Mouse (Mus musculus) hindbrain, embryonic 12.5 days (tissue): Measurements from ENCODE around the gene Cacna1a. TPM values are rescaled to one million over a fixed set of nuclear protein-coding genes. Genes with fewer than 3 reads are reported as not detected.

Source experiments
- ATAC-seq: fragments of 200-750 bp; cut with Nextera tagmentation; 2 replicates; pipeline ENCODE4 v1.8.0; 2017; ENCODE audit warnings: moderate TSS enrichment; ENCODE audit not compliant: low FRiP score
- H3K27ac ChIP-seq: fragments of 300-500 bp; sonication (generic); 2 replicates; pipeline ENCODE4 v1.5.1; 2016; ENCODE audit warnings: mild to moderate bottlenecking
- H3K27me3 ChIP-seq: fragments of 300-500 bp; sonication (generic); 2 replicates; pipeline ENCODE4 v1.6.1; 2016; ENCODE audit warnings: mild to moderate bottlenecking
- H3K36me3 ChIP-seq: fragments of 300-500 bp; sonication (generic); 2 replicates; pipeline ENCODE4 v1.6.1; 2016; ENCODE audit warnings: mild to moderate bottlenecking
- H3K4me1 ChIP-seq: fragments of 300-500 bp; sonication (generic); 2 replicates; pipeline ENCODE4 v1.6.1; 2016
- H3K4me2 ChIP-seq: fragments of 300-500 bp; sonication (generic); replicated peaks from 2 replicates; pipeline ENCODE4 v1.6.1; 2016; ENCODE audit warnings: mild to moderate bottlenecking
- H3K4me3 ChIP-seq: fragments of 300-500 bp; sonication (generic); 2 replicates; pipeline ENCODE4 v1.5.1; 2016; ENCODE audit warnings: mild to moderate bottlenecking
- H3K9ac ChIP-seq: fragments of 300-500 bp; sonication (generic); 2 replicates; pipeline ENCODE4 v1.6.1; 2016; ENCODE audit warnings: mild to moderate bottlenecking, moderate library complexity
- H3K9me3 ChIP-seq: fragments of 300-500 bp; sonication (generic); replicated peaks from 2 replicates; pipeline ENCODE4 v1.6.1; 2016; ENCODE audit warnings: mild to moderate bottlenecking
- WGBS: fragments of 180-500 bp; shearing (Covaris S2); methylation state at CpG from one replicate; pipeline ENCODE4 v1.1.7; 2016; 5-methylcytosine and 5-hydroxymethylcytosine counted together
- polyA plus RNA-seq: library from polyadenylated mRNA; unstranded; fragments of >200 nt; fragmentation: Nextera tagmentation; extraction: Ambion mirVana; gene quantifications from 2 replicates; pipeline ENCODE4 v1.2.1, GENCODE M21; 2016

Gene Cacna1a
- polyA plus RNA-seq, 1 experiment from 2014 or later: 16.1 TPM

GRCm38 (mm10) chr8:84654597-84654996 lies 266.4 kb downstream of the Cacna1a start:
- no peak overlapping the region for H3K4me3 ChIP-seq
- 42% methylated on average over 4 of the region's 4 CpGs for WGBS
- peak overlapping the region; percentile 89 for H3K27ac ChIP-seq
- H3K9me3 ChIP-seq: no peaks in the 10 kb centered on the region
- no peaks in the 10 kb centered on the region for H3K27me3 ChIP-seq
- H3K9ac ChIP-seq: no peak overlapping the region
- H3K36me3 ChIP-seq: no peaks in the 10 kb centered on the region
- no peak for ATAC-seq
- H3K4me1 ChIP-seq: peaks cover 35% of the 10 kb centered on the region
- no peak overlapping the region for H3K4me2 ChIP-seq

DNA sequence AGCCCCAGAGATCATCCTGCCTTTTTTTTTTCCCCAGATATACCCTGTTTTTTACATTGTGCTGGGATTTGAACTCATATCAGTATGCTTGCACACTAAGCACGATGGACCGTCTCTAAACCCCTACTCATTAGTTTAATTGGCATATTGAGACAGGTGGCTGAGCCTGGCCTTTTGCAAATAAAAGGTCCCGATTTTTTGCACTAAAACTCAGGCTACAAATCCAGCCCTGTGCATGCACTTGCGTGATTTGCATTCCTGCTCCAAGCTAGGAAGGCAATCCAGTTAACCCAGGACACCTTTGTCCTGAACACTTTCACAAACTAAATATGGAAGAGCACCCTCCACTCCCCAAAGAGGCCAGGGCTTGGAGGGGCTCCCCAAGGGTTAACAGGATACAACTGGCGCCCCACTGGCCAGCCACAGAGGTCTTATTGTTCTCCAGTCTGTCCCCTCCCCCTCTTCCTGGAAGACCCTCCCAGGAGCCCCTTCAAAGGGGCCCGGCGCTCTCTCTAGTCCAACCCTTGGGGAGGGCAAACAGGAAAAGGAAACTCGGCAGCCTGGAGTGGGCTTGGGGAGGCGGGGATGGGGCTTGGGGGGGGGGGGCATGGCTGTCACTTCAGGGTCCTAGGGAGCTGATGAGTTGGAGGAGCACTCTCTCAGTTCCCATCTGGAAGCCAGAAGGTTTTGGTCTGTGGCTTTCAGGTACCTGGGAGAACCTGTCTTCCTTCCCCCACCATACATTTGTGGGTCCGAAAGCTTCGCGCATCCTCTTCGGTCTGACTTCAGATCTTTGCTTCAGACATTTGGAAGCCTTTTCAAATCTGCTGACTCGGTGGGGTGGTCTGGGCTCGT lies 267.3 kb downstream of the Cacna1a start:
- Histone ChIP-seq H3K4me1 (peaks cover 39% of the 10 kb centered on the region), H3K4me2 (peak overlapping the region; percentile 56), H3K27me3 (no peaks in the 10 kb centered on the region), H3K27ac (peak overlapping the region; percentile 89), H3K36me3 (no peaks in the 10 kb centered on the region), H3K9ac (peak overlapping the region; percentile 44), H3K9me3 (no peaks in the 10 kb centered on the region), H3K4me3 (peak overlapping the region; percentile 27)
- under 1% methylated on average over 15 of the region's 15 CpGs for WGBS
- peak; percentile 86 for ATAC-seq

DNA sequence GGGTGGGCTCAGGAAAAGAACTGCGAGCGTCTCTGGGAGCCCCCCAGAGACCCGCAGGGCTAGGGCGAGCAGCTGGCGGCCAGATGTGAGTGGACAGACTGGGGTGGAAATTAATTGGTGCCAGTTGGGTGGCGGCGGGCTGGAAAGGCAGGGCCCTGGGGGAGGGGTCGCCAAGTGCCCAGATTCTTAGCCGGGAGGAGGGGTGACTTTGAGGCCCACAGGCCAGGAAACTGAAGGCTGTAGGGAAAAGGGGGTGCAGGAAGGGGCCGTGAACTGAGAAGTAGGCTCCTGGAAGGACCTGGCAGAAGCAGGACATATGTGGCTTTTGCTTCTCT lies 267.9 kb downstream of the Cacna1a start:
- Histone ChIP-seq H3K9me3 (no peaks in the 10 kb centered on the region), H3K27me3 (no peaks in the 10 kb centered on the region), H3K4me1 (peaks cover 42% of the 10 kb centered on the region), H3K36me3 (no peaks in the 10 kb centered on the region), H3K4me2 (peak overlapping the region; percentile 56), H3K9ac (peak overlapping the region; percentile 44), H3K27ac (peak overlapping the region; percentile 89), H3K4me3 (peak overlapping the region; percentile 27)
- peak; percentile 29; the same call in 1 of the 2 replicates for ATAC-seq
- 0% methylated on average over 10 of the region's 10 CpGs for WGBS

DNA sequence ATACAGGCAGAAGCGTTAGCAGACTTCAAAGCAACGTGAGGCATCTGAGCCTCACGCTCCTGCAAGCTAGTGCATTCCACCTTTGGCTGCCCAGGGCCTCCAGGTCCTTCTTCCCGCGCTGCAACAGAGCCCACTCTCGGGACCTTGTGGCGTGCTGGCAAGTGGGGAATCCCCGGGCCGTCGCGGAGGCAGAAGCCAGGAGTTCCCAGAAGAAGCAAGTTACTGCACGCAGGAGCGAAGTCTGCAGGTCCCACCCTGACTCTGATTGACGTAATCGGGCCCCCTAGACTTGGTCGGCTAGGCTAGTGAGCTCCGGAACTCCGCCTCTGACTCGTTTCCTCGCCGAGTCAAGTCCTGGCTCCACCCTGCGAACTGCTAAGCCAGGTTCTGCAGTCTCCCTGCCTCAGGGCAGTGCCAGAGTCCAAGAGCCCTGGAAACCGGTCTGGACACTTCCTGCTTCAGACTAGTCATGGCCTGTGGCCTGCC lies 268.4 kb downstream of the Cacna1a start:
- peak overlapping the region; percentile 89 for H3K27ac ChIP-seq
- H3K4me2 ChIP-seq: peak overlapping the region; percentile 56
- peaks cover 47% of the 10 kb centered on the region for H3K4me1 ChIP-seq
- H3K4me3 ChIP-seq: peak overlapping the region; percentile 27
- H3K27me3 ChIP-seq: no peaks in the 10 kb centered on the region
- H3K9me3 ChIP-seq: no peaks in the 10 kb centered on the region
- under 1% methylated on average over 23 of the region's 23 CpGs for WGBS
- ATAC-seq: peak; percentile 8
- H3K9ac ChIP-seq: peak overlapping the region; percentile 44
- no peaks in the 10 kb centered on the region for H3K36me3 ChIP-seq

GRCm38 (mm10) chr8:84657203-84657602 lies 269.0 kb downstream of the Cacna1a start:
- no peaks in the 10 kb centered on the region for H3K9me3 ChIP-seq
- no peak for ATAC-seq
- no peaks in the 10 kb centered on the region for H3K27me3 ChIP-seq
- peaks cover 50% of the 10 kb centered on the region for H3K4me1 ChIP-seq
- H3K27ac ChIP-seq: peak overlapping the region; percentile 89
- H3K9ac ChIP-seq: no peak overlapping the region
- H3K4me3 ChIP-seq: no peak overlapping the region
- H3K36me3 ChIP-seq: no peaks in the 10 kb centered on the region
- peak overlapping the region; percentile 56; the same call in 1 of the 2 replicates for H3K4me2 ChIP-seq

DNA sequence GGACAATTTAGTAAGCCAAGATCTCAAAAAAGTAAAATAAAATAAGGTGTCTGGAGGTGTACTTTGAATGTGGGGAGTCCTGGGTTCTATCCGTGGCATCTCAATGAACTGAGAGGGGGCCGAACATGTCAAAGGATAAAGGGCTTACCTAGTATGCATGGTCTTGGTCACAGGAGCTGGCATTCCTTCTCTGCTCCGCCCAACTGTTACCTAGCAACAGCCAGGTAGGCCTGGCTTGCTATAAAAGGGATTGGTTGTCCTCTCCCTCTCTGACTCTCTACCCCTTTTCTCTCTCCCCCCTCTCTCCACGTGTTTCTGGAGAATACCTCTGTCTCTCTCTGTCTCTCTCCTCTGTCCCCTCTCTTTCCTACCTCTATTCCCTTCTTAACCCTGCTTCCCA lies 269.4 kb downstream of the Cacna1a start:
- Histone ChIP-seq H3K4me1 (peaks cover 50% of the 10 kb centered on the region), H3K27me3 (no peaks in the 10 kb centered on the region), H3K36me3 (no peaks in the 10 kb centered on the region), H3K27ac (no peak overlapping the region), H3K4me3 (no peak overlapping the region), H3K9me3 (no peaks in the 10 kb centered on the region), H3K4me2 (no peak overlapping the region), H3K9ac (no peak overlapping the region)
- ATAC-seq: no peak
- WGBS: 36% methylated on average over 4 of the region's 4 CpGs

GRCm38 (mm10) chr8:84658951-84659350 lies 270.7 kb downstream of the Cacna1a start:
- Histone ChIP-seq H3K4me3 (no peak overlapping the region), H3K4me2 (no peak overlapping the region), H3K27ac (no peak overlapping the region), H3K27me3 (no peaks in the 10 kb centered on the region), H3K4me1 (peaks cover 59% of the 10 kb centered on the region), H3K36me3 (no peaks in the 10 kb centered on the region), H3K9me3 (no peaks in the 10 kb centered on the region), H3K9ac (no peak overlapping the region)
- WGBS: 89% methylated on average over 1 of the region's 1 CpGs
- no peak for ATAC-seq

GRCm38 (mm10) chr8:84659936-84660818 lies 271.9 kb downstream of the Cacna1a start:
- H3K9me3 ChIP-seq: no peaks in the 10 kb centered on the region
- H3K4me3 ChIP-seq: peak overlapping the region; percentile 62
- ATAC-seq: no peak
- H3K4me1 ChIP-seq: peaks cover 53% of the 10 kb centered on the region
- H3K27me3 ChIP-seq: no peaks in the 10 kb centered on the region
- no peaks in the 10 kb centered on the region for H3K36me3 ChIP-seq
- peak overlapping the region; percentile 93 for H3K4me2 ChIP-seq
- peak overlapping the region; percentile 72 for H3K9ac ChIP-seq
- WGBS: 2% methylated on average over 33 of the region's 33 CpGs
- H3K27ac ChIP-seq: peak overlapping the region; percentile 88

GRCm38 (mm10) chr8:84660819-84661457 lies 272.7 kb downstream of the Cacna1a start:
- no peaks in the 10 kb centered on the region for H3K27me3 ChIP-seq
- H3K27ac ChIP-seq: peak overlapping the region; percentile 88
- no peaks in the 10 kb centered on the region for H3K9me3 ChIP-seq
- under 1% methylated on average over 20 of the region's 20 CpGs for WGBS
- H3K4me1 ChIP-seq: peaks cover 51% of the 10 kb centered on the region
- peak overlapping the region; percentile 93 for H3K4me2 ChIP-seq
- H3K4me3 ChIP-seq: peak overlapping the region; percentile 62
- H3K9ac ChIP-seq: peak overlapping the region; percentile 72
- H3K36me3 ChIP-seq: no peaks in the 10 kb centered on the region
- no peak for ATAC-seq

- peaks cover 51% of the 10 kb centered on the region for H3K4me1 ChIP-seq
Measured at GRCm38 (mm10) chr8:84661458-84661871, 273.2 kb downstream of the Cacna1a start.

DNA sequence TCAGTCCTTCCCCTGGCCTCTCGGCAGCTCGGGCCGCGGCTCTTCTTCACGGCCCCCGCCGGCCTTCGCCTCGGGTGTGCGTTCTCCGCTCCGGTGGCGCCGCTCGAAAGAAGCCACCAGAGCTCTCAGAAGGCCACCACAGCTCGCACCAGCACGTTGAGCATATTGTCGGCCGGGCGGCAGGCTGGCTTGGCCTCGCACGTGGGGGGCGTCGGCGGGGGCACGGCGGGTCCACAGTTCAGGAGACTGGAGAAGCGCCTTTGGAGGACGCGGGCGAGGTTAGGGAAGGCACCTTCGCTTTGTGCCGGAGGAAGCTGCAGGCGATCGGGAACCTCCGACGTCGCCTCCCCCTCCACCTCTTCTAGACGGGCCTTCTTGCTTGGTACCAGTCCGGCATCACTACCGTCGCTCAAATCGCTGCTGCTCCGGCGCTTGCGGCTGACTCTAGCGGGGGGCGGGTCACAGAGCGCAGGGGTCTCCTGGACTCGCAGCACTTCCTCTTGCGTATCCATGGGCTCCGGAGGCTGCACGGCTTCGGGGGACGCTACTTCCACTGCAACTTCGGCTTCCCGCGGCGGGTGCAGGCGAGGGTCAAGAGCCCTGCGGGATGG lies 273.8 kb downstream of the Cacna1a start:
- H3K36me3 ChIP-seq: no peaks in the 10 kb centered on the region
- ATAC-seq: peak; percentile 14; the same call in 1 of the 2 replicates
- peak overlapping the region; percentile 72 for H3K9ac ChIP-seq
- H3K27me3 ChIP-seq: no peaks in the 10 kb centered on the region
- peaks cover 46% of the 10 kb centered on the region for H3K4me1 ChIP-seq
- H3K27ac ChIP-seq: peak overlapping the region; percentile 88
- peak overlapping the region; percentile 62 for H3K4me3 ChIP-seq
- peak overlapping the region; percentile 93 for H3K4me2 ChIP-seq
- H3K9me3 ChIP-seq: no peaks in the 10 kb centered on the region
- WGBS: under 1% methylated on average over 61 of the region's 61 CpGs

More at GRCm38 (mm10) chr8:84661458-84661871, 273.2 kb downstream of the Cacna1a start:
- Histone ChIP-seq H3K9ac (peak overlapping the region; percentile 72), H3K36me3 (no peaks in the 10 kb centered on the region), H3K4me3 (peak overlapping the region; percentile 62), H3K27me3 (no peaks in the 10 kb centered on the region), H3K4me2 (peak overlapping the region; percentile 93), H3K9me3 (no peaks in the 10 kb centered on the region), H3K27ac (peak overlapping the region; percentile 88)
- under 1% methylated on average over 24 of the region's 24 CpGs for WGBS
- ATAC-seq: no peak
